Mouse (Mus musculus) stomach, postnatal 0 days (tissue): Measurements from ENCODE around the gene Snhg11. TPM values are rescaled to one million over a fixed set of nuclear protein-coding genes. Genes with fewer than 3 reads are reported as not detected.

Experiments
- ATAC-seq: fragments of 200-750 bp; cut with Nextera tagmentation; 2 replicates; pipeline ENCODE4 v1.8.0; 2017; ENCODE audit not compliant: low FRiP score, low TSS enrichment
- DNase-seq: peaks from one replicate; pipeline ENCODE4 v3.0.0-alpha.2; 2016; ENCODE audit warnings: low spot score
- H3K27ac ChIP-seq: fragments of 300-500 bp; sonication (generic); replicated peaks from 2 replicates; pipeline ENCODE4 v1.5.1; 2014; ENCODE audit warnings: mild to moderate bottlenecking, control low read depth
- H3K27me3 ChIP-seq: fragments of 300-500 bp; sonication (generic); 2 replicates; pipeline ENCODE4 v1.6.1; 2014; ENCODE audit warnings: low read length; ENCODE audit not compliant: control insufficient read depth, insufficient read depth
- H3K36me3 ChIP-seq: fragments of 300-500 bp; sonication (generic); 2 replicates; pipeline ENCODE4 v1.6.1; 2014; ENCODE audit warnings: low read length, mixed read lengths; ENCODE audit not compliant: control insufficient read depth, insufficient read depth
- H3K4me1 ChIP-seq: fragments of 300-500 bp; sonication (generic); replicated peaks from 2 replicates; pipeline ENCODE4 v1.6.1; 2014; ENCODE audit warnings: antibody characterized with exemption; ENCODE audit not compliant: control insufficient read depth, insufficient read depth
- H3K4me2 ChIP-seq: fragments of 300-500 bp; sonication (generic); replicated peaks from 2 replicates; pipeline ENCODE4 v1.6.1; 2014; ENCODE audit warnings: low read depth, mild to moderate bottlenecking, control low read depth, moderate library complexity
- H3K4me3 ChIP-seq: fragments of 300-500 bp; sonication (generic); 2 replicates; pipeline ENCODE4 v1.5.1; 2014; ENCODE audit warnings: low read depth, low read length, control low read depth
- H3K9ac ChIP-seq: fragments of 300-500 bp; sonication (generic); 2 replicates; pipeline ENCODE4 v1.6.1; 2014; ENCODE audit warnings: mild to moderate bottlenecking, low read length, control low read depth, mixed read lengths
- H3K9me3 ChIP-seq: fragments of 300-500 bp; sonication (generic); 2 replicates; pipeline ENCODE4 v1.6.1; 2016; ENCODE audit warnings: low read length; ENCODE audit not compliant: control insufficient read depth
- CTCF ChIP-seq: IDR thresholded peaks from 2 replicates; pipeline ENCODE4 v1.5.1; 2016; ENCODE audit warnings: antibody characterized with exemption, low read depth, mild to moderate bottlenecking, moderate library complexity
- EP300 ChIP-seq: optimal IDR thresholded peaks from 2 replicates; pipeline ENCODE3; 2016; ENCODE audit warnings: antibody characterized with exemption
- WGBS: fragments of 180-500 bp; shearing (Covaris S2); extraction: QIAGEN DNeasy Blood & Tissue Kit; methylation state at CpG from one replicate; pipeline ENCODE4 v1.1.7; 2014; 5-methylcytosine and 5-hydroxymethylcytosine counted together
- polyA plus RNA-seq: library from polyadenylated mRNA; unstranded; fragments of >200 nt; fragmentation: Nextera tagmentation; extraction: Ambion mirVana; gene quantifications from 2 replicates; pipeline ENCODE4 v1.2.1, GENCODE M21; 2015

Snhg11 gene
- polyA plus RNA-seq, 1 experiment from 2014 or later = 3.7 TPM

- Histone ChIP-seq H3K9me3 (no peaks in the 10 kb centered on the region), H3K9ac (peak overlapping the region; percentile 88), H3K4me1 (no peaks in the 10 kb centered on the region; the same call in 1 of the 2 replicates), H3K27me3 (no peaks in the 10 kb centered on the region), H3K4me2 (peak overlapping the region; percentile 83), H3K4me3 (peak overlapping the region; percentile 67), H3K27ac (peak overlapping the region; percentile 88), H3K36me3 (peaks cover 38% of the 10 kb centered on the region)
- ATAC-seq = no peak
- no peak for DNase-seq
- TF ChIP-seq EP300 = no peak
- TF ChIP-seq CTCF = no peak
- WGBS = 50% methylated on average over 12 of the region's 12 CpGs
Measured at GRCm38 (mm10) chr2:158359757-158360620, 15.4 kb upstream of the Snhg11 start.

- peak; percentile 87 for ATAC-seq
- TF ChIP-seq CTCF = peak; percentile 88
- TF ChIP-seq EP300 = peak; percentile 28
Measured at GRCm38 (mm10) chr2:158360873-158361677, 14.4 kb upstream of the Snhg11 start.

GRCm38 (mm10) chr2:158361678-158362320, 13.6 kb upstream of the Snhg11 start:
- Histone ChIP-seq H3K36me3 (peaks cover 22% of the 10 kb centered on the region), H3K9ac (no peak overlapping the region), H3K9me3 (no peaks in the 10 kb centered on the region), H3K27ac (peak overlapping the region; percentile 46; the same call in 1 of the 2 replicates), H3K4me3 (peak overlapping the region; percentile 67), H3K27me3 (no peaks in the 10 kb centered on the region), H3K4me2 (peak overlapping the region; percentile 83), H3K4me1 (no peaks in the 10 kb centered on the region; the same call in 1 of the 2 replicates)
- no peak for DNase-seq
- ATAC-seq = no peak
- TF ChIP-seq CTCF (peak; percentile 61; the same call in 1 of the 2 replicates), EP300 (no peak)
- WGBS = 32% methylated on average over 8 of the region's 8 CpGs

More at GRCm38 (mm10) chr2:158360873-158361677, 14.4 kb upstream of the Snhg11 start:
- H3K36me3 ChIP-seq = peaks cover 27% of the 10 kb centered on the region
- peak overlapping the region; percentile 67 for H3K4me3 ChIP-seq
- H3K9me3 ChIP-seq = no peaks in the 10 kb centered on the region
- H3K27ac ChIP-seq = peak overlapping the region; percentile 88
- H3K27me3 ChIP-seq = no peaks in the 10 kb centered on the region
- no peaks in the 10 kb centered on the region; the same call in 1 of the 2 replicates for H3K4me1 ChIP-seq
- peak overlapping the region; percentile 83 for H3K4me2 ChIP-seq
- under 1% methylated on average over 41 of the region's 41 CpGs for WGBS
- peak overlapping the region; percentile 88 for H3K9ac ChIP-seq
- DNase-seq = peak; percentile 91

- Histone ChIP-seq H3K9ac (no peak overlapping the region), H3K4me1 (no peaks in the 10 kb centered on the region; the same call in 1 of the 2 replicates), H3K4me3 (no peak overlapping the region), H3K36me3 (peaks cover 5% of the 10 kb centered on the region; the same call in 1 of the 2 replicates), H3K27ac (no peak overlapping the region), H3K27me3 (no peaks in the 10 kb centered on the region), H3K9me3 (no peaks in the 10 kb centered on the region), H3K4me2 (no peak overlapping the region)
- DNase-seq (no peak), ATAC-seq (no peak)
- TF ChIP-seq CTCF = no peak
- TF ChIP-seq EP300 = no peak
- WGBS = 71% methylated on average over 4 of the region's 4 CpGs
Measured at GRCm38 (mm10) chr2:158364175-158364574, 11.3 kb upstream of the Snhg11 start.

- WGBS = 65% methylated on average over 12 of the region's 12 CpGs
- Histone ChIP-seq H3K27ac (no peak overlapping the region), H3K4me2 (no peak overlapping the region), H3K4me3 (no peak overlapping the region), H3K4me1 (no peaks in the 10 kb centered on the region; the same call in 1 of the 2 replicates), H3K9me3 (no peaks in the 10 kb centered on the region), H3K36me3 (no peaks in the 10 kb centered on the region), H3K9ac (no peak overlapping the region), H3K27me3 (no peaks in the 10 kb centered on the region)
- ATAC-seq = no peak
- no peak for TF ChIP-seq CTCF
- no peak for TF ChIP-seq EP300
- no peak for DNase-seq
Measured at GRCm38 (mm10) chr2:158365099-158365850, 10.2 kb upstream of the Snhg11 start.
